Mouse (Mus musculus): ENCODE results near the gene Tep1.

Gene Tep1

GRCm38 (mm10) chr14:50795261-50795935 lies 75.0 kb downstream of the Tep1 start:
- DNase-seq (ENCODE audit: low spot score) = peak; percentile 67

GRCm38 (mm10) chr14:50788157-50788556 lies 82.2 kb downstream of the Tep1 start:
- DNase-seq (ENCODE audit: low spot score) = no peak

GRCm38 (mm10) chr14:50785251-50785637 lies 85.1 kb downstream of the Tep1 start, which contains the start of gene Ttc5:
Ttc5 (minus strand) TSS chr14:50785519.
- DNase-seq (ENCODE audit: low spot score) = peak; percentile 87

GRCm38 (mm10) chr14:50784391-50785250 lies 85.7 kb downstream of the Tep1 start:
- no peak for DNase-seq (ENCODE audit: low spot score)

- DNase-seq (ENCODE audit: low spot score) = no peak
Observed at GRCm38 (mm10) chr14:50782166-50782565, 88.2 kb downstream of the Tep1 start.

All from testis, postnatal 14 days (tissue).